Comparison of ENCODE assay signal across 8 mouse cellular contexts in the genomic region with DNA sequence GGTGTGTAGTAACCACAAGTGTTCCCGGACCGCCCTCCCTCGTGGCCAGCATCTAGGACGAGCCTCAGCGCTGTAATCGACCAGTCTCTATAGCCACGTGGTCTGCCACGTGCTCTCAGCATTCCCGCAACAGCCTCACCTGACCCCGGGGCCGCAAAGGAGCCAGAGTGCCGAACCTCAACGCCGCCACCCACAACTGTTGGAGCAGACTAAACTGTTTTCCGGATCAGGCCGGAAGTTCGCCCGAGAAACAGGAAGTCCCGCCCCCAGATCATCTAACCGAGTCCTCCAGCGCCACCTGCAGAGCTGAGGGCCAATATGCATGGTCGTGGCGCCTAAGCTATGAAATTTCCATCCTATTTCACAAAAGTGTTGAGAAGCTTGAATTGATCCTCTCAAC. TPM values are rescaled to one million over a fixed set of nuclear protein-coding genes. Genes with fewer than 3 reads are reported as not detected.
DNase-seq lines count a peak whose midpoint lies in the region; ATAC-seq lines count a peak whose summit lies in the region.

A gene (minus strand): TSS at position 227 of the 400 bp plus-strand sequence.

- WGBS in intestine, embryonic 14.5 days = under 1% methylated on average over 23 of the region's 23 CpGs

- DNase-seq in adrenal gland, adult 18-20 months (ENCODE audit: low spot score in 2 of 2) = peak; percentile 91 to 92
- DNase-seq in embryo, embryonic 11 days = peak; percentile 96
- peak; percentile 84 for DNase-seq in gastrocnemius, postnatal 25 days
- peak; percentile 97 for DNase-seq in intestine, embryonic 14.5 days (ENCODE audit: low spot score)
- peak; percentile 94 to 96 for DNase-seq in left cerebral cortex, postnatal 14 days (ENCODE audit: low spot score in 2 of 2)
- DNase-seq in mesoderm, embryonic 11.5 days (ENCODE audit: low read depth, low spot score) = peak; percentile 94
- DNase-seq in right cerebral cortex, postnatal 36 days (ENCODE audit: low spot score in 2 of 2) = peak; percentile 84 to 89
- DNase-seq in yolk sac, embryonic 10.5 days (ENCODE audit: low spot score) = peak; percentile 89

- H3K4me1 ChIP-seq in intestine, embryonic 14.5 days (replicated peaks; ENCODE audit: control insufficient read depth, insufficient read depth, low read length) = peaks cover 7% of the 10 kb centered on the region; the same call in 1 of the 2 replicates

- peak; percentile 83 for ATAC-seq in intestine, embryonic 14.5 days (replicated peaks; ENCODE audit: low FRiP score, low TSS enrichment, low read depth)

- peak within 1 kb of the TSS; percentile 75 for H3K4me2 ChIP-seq in intestine, embryonic 14.5 days (ENCODE audit: low read length)

- H3K9ac ChIP-seq in intestine, embryonic 14.5 days (ENCODE audit: low read length) = peak within 1 kb of the TSS; percentile 61

- H3K27me3 ChIP-seq in intestine, embryonic 14.5 days (replicated peaks; ENCODE audit: control insufficient read depth, insufficient read depth, low read length) = no peaks in the 10 kb centered on the region

- H3K36me3 ChIP-seq in intestine, embryonic 14.5 days (ENCODE audit: control insufficient read depth, insufficient read depth, low read length) = peaks cover 26% of the 10 kb centered on the region

- intact Hi-C loops in left cerebral cortex, postnatal 14 days (cut with DNase I) = loop anchor here (2.0 kb wide), 1 partner anchor 158 kb away; a partner anchor contains a TSS

- no peak within 1 kb of the TSS for H3K27ac ChIP-seq in intestine, embryonic 14.5 days (ENCODE audit: low read depth)

- peak within 1 kb of the TSS; percentile 77 for H3K4me3 ChIP-seq in intestine, embryonic 14.5 days (ENCODE audit: low read depth, low read length)

- 0 out of 2 replicates have a peak, but pooled peaks cover 5% of the 10 kb centered on the region for H3K9me3 ChIP-seq in intestine, embryonic 14.5 days (ENCODE audit: control insufficient read depth, low read length)

RNA-seq across cellular contexts. Expression of the gene that starts here (rescaled TPM):
- 10 to 100 TPM; 11.9 to 15.5 TPM for total RNA-seq in adrenal gland, adult 18-20 months (2021)
- total RNA-seq in gastrocnemius, postnatal 25 days (2021) = 1 to 10 TPM; 3.4 to 4.0 TPM
- 12.6 and 13.0 TPM in 2 replicates for polyA plus RNA-seq in intestine, embryonic 14.5 days (2014; fragmentation: Nextera tagmentation; extraction: Ambion mirVana)
- total RNA-seq in left cerebral cortex, postnatal 14 days (2021) = 10 to 100 TPM; 10.5 to 12.1 TPM
